Mouse (Mus musculus): Measurements from ENCODE around the gene Svop. TPM values are rescaled to one million over a fixed set of nuclear protein-coding genes. Genes with fewer than 3 reads are reported as not detected.

Svop gene
- total and polyA plus RNA-seq, 3 experiments: 0.31 to 0.51 (median 0.38) TPM

- no peak overlapping the region for H3K27ac ChIP-seq (ENCODE audit: insufficient read depth, low read depth)
Observed at GRCm38 (mm10) chr5:114024885-114025284, 66.5 kb downstream of the Svop start.

GRCm38 (mm10) chr5:114024390-114024789 is 67.0 kb downstream of the Svop start:
- Histone ChIP-seq H3K79me2 (replicated peaks; ENCODE audit: control insufficient read depth, extremely low read depth, insufficient read depth, poor library complexity, severe bottlenecking) (no peaks in the 10 kb centered on the region), H3K4me1 (ENCODE audit: control insufficient read depth in 1 of 2, insufficient read depth in 2 of 2) (peaks cover 2 to 3% of the 10 kb centered on the region in 2 experiments; a peak in 2 of 4 replicates), H3K27me3 (replicated peaks) (no peaks in the 10 kb centered on the region), H3K9me3 (replicated peaks; ENCODE audit: low read length) (no peaks in the 10 kb centered on the region), H3K4me2 (ENCODE audit: insufficient read depth, low read depth, poor library complexity, severe bottlenecking) (no peak overlapping the region), H3K36me3 (replicated peaks in 1 of 2; ENCODE audit: control insufficient read depth in 1 of 2, insufficient read depth in 1 of 2, low read length in 1 of 2) (no peaks in the 10 kb centered on the region), H3K27ac (ENCODE audit: insufficient read depth, low read depth) (no peak overlapping the region), H3K4me3 (replicated peaks in 1 of 3; ENCODE audit: low read depth in 2 of 3, low read length in 2 of 3, poor library complexity in 1 of 3) (no peak overlapping the region), H3K9ac (ENCODE audit: insufficient read depth, low read depth) (no peak overlapping the region)
- no peak for DNase-seq (ENCODE audit: extremely low read depth)
- in situ Hi-C loops (cut with MboI; ENCODE audit: low pct_ligation_motif_present, low pct_unique_long_range_greater_than_20kb, low sequenced_read_pairs): no loop called here
- TF ChIP-seq MAZ (IDR thresholded peaks at IDR 0.05; ENCODE audit: low read depth, low read length) (no peak), CTCF (conservative IDR thresholded peaks at IDR 0.05 in 1 of 2, IDR thresholded peaks at IDR 0.05 in 1 of 2; ENCODE audit: low read depth in 2 of 2, low read length in 2 of 2) (no peak), ETS1 (conservative IDR thresholded peaks at IDR 0.05; ENCODE audit: low read depth, low read length) (no peak), CHD2 (IDR thresholded peaks at IDR 0.05; ENCODE audit: low read length) (no peak), SMC3 (IDR thresholded peaks at IDR 0.05; ENCODE audit: low read depth, low read length) (no peak), RAD21 (IDR thresholded peaks at IDR 0.05; ENCODE audit: low read depth, low read length) (no peak), RCOR1 (conservative IDR thresholded peaks at IDR 0.05; ENCODE audit: low read depth, low read length) (no peak), HCFC1 (IDR thresholded peaks at IDR 0.05; ENCODE audit: low read depth, low read length) (no peak), TCF12 (IDR thresholded peaks at IDR 0.05; ENCODE audit: low read depth, low read length) (no peak), TBP (conservative IDR thresholded peaks at IDR 0.05; ENCODE audit: low read depth, low read length) (no peak), UBTF (IDR thresholded peaks at IDR 0.05; ENCODE audit: low read depth, low read length) (no peak), POLR2A (IDR thresholded peaks at IDR 0.05; ENCODE audit: low read depth, low read length) (no peak), ZC3H11A (IDR thresholded peaks at IDR 0.05; ENCODE audit: low read depth, low read length) (no peak), IRF4 (IDR thresholded peaks at IDR 0.05; ENCODE audit: low read depth, low read length) (no peak), ZMIZ1 (IDR thresholded peaks at IDR 0.05; ENCODE audit: low read depth, low read length) (no peak), POLR2AphosphoS2 (IDR thresholded peaks at IDR 0.05; ENCODE audit: low read depth, low read length) (no peak), MAFK (IDR thresholded peaks at IDR 0.05; ENCODE audit: insufficient replicate concordance, low read length) (no peak), ZKSCAN1 (IDR thresholded peaks at IDR 0.05; ENCODE audit: borderline replicate concordance, low read depth, low read length) (no peak)
- dilution Hi-C loops (cut with MboI; ENCODE audit: extremely low pct_ligation_motif_present, extremely low pct_unique_long_range_greater_than_20kb, low sequenced_read_pairs): no loop called here

More at GRCm38 (mm10) chr5:114024885-114025284, 66.5 kb downstream of the Svop start:
- Histone ChIP-seq H3K27me3 (replicated peaks) (no peaks in the 10 kb centered on the region), H3K79me2 (replicated peaks; ENCODE audit: control insufficient read depth, extremely low read depth, insufficient read depth, poor library complexity, severe bottlenecking) (no peaks in the 10 kb centered on the region), H3K9ac (ENCODE audit: insufficient read depth, low read depth) (no peak overlapping the region), H3K4me3 (replicated peaks in 1 of 3; ENCODE audit: low read depth in 2 of 3, low read length in 2 of 3, poor library complexity in 1 of 3) (no peak overlapping the region), H3K4me2 (ENCODE audit: insufficient read depth, low read depth, poor library complexity, severe bottlenecking) (no peak overlapping the region), H3K9me3 (replicated peaks; ENCODE audit: low read length) (no peaks in the 10 kb centered on the region), H3K4me1 (ENCODE audit: control insufficient read depth in 1 of 2, insufficient read depth in 2 of 2) (peaks cover 2 to 3% of the 10 kb centered on the region in 2 experiments; a peak in 2 of 4 replicates), H3K36me3 (replicated peaks in 1 of 2; ENCODE audit: control insufficient read depth in 1 of 2, insufficient read depth in 1 of 2, low read length in 1 of 2) (no peaks in the 10 kb centered on the region)
- DNase-seq (ENCODE audit: extremely low read depth): no peak
- dilution Hi-C loops (cut with MboI; ENCODE audit: extremely low pct_ligation_motif_present, extremely low pct_unique_long_range_greater_than_20kb, low sequenced_read_pairs) (no loop called here), in situ Hi-C loops (cut with MboI; ENCODE audit: low pct_ligation_motif_present, low pct_unique_long_range_greater_than_20kb, low sequenced_read_pairs) (no loop called here)
- TF ChIP-seq MAFK (IDR thresholded peaks at IDR 0.05; ENCODE audit: insufficient replicate concordance, low read length): no peak
- no peak for TF ChIP-seq NRF1 (IDR thresholded peaks at IDR 0.05; ENCODE audit: low read depth, low read length)
- TF ChIP-seq ZC3H11A (IDR thresholded peaks at IDR 0.05; ENCODE audit: low read depth, low read length): no peak
- TF ChIP-seq E2F4 (IDR thresholded peaks at IDR 0.05; ENCODE audit: insufficient replicate concordance, low read depth, low read length): no peak
- no peak for TF ChIP-seq ZNF384 (IDR thresholded peaks at IDR 0.05; ENCODE audit: low read depth, low read length)
- TF ChIP-seq KAT2A (IDR thresholded peaks at IDR 0.05; ENCODE audit: insufficient replicate concordance, low read length): no peak
- TF ChIP-seq MAZ (IDR thresholded peaks at IDR 0.05; ENCODE audit: low read depth, low read length): no peak
- no peak for TF ChIP-seq CHD1 (IDR thresholded peaks at IDR 0.05; ENCODE audit: low read depth, low read length)
- TF ChIP-seq SMC3 (IDR thresholded peaks at IDR 0.05; ENCODE audit: low read depth, low read length): no peak
- no peak for TF ChIP-seq CHD2 (IDR thresholded peaks at IDR 0.05; ENCODE audit: low read length)
- TF ChIP-seq NELFE (IDR thresholded peaks at IDR 0.05; ENCODE audit: low read depth, low read length): no peak
- no peak for TF ChIP-seq UBTF (IDR thresholded peaks at IDR 0.05; ENCODE audit: low read depth, low read length)
- TF ChIP-seq EP300 (IDR thresholded peaks at IDR 0.05; ENCODE audit: low read length): no peak
- TF ChIP-seq MXI1 (IDR thresholded peaks at IDR 0.05; ENCODE audit: low read depth, low read length): no peak
- TF ChIP-seq TCF12 (IDR thresholded peaks at IDR 0.05; ENCODE audit: low read depth, low read length): no peak
- TF ChIP-seq USF2 (conservative IDR thresholded peaks at IDR 0.05; ENCODE audit: low read depth, low read length): no peak
- no peak for TF ChIP-seq ZMIZ1 (IDR thresholded peaks at IDR 0.05; ENCODE audit: low read depth, low read length)
